Mouse (Mus musculus) heart, adult 2 months (tissue): ENCODE results near the gene Fntb. TPM values are rescaled to one million over a fixed set of nuclear protein-coding genes. Genes with fewer than 3 reads are reported as not detected.
"Not testable (repeated sequence)": the region's sequence is repeated elsewhere in the genome, so short reads cannot be mapped to it uniquely, and the experiment has no call there.

Experiments
- DNase-seq, 2 experiments: peaks; one replicate each; pipeline ENCODE4 v3.0.0; 2021
- H3K27ac ChIP-seq: fragments of 200-600 bp; 2 replicates; pipeline ENCODE4 v1.8.1; 2022
- H3K27me3 ChIP-seq: fragments of 200-500 bp; 2 replicates; pipeline ENCODE4 v1.6.1; 2012; ENCODE audit warnings: mild to moderate bottlenecking, low read length, inconsistent platforms, mixed read lengths; ENCODE audit not compliant: control insufficient read depth, insufficient read depth
- H3K36me3 ChIP-seq: fragments of 200-500 bp; 2 replicates; pipeline ENCODE4 v1.6.1; 2012; ENCODE audit warnings: low read length, inconsistent platforms; ENCODE audit not compliant: control insufficient read depth, insufficient read depth
- H3K4me1 ChIP-seq: fragments of 200-500 bp; 2 replicates; pipeline ENCODE4 v1.6.1; 2011; ENCODE audit warnings: low read length; ENCODE audit not compliant: control insufficient read depth, insufficient read depth
- H3K4me3 ChIP-seq: fragments of 200-600 bp; 2 replicates; pipeline ENCODE4 v1.8.1; 2022
- H3K79me2 ChIP-seq: fragments of 200-500 bp; replicated peaks from 2 replicates; pipeline ENCODE4 v1.6.1; 2012; ENCODE audit warnings: mild to moderate bottlenecking, inconsistent platforms, low read length, moderate library complexity, mixed read lengths; ENCODE audit not compliant: control insufficient read depth, insufficient read depth
- H3K9ac ChIP-seq: fragments of 200-500 bp; 2 replicates; pipeline ENCODE4 v1.6.1; 2012; ENCODE audit warnings: low read depth, mild to moderate bottlenecking, control low read depth, inconsistent platforms, low read length, mixed read lengths
- CTCF ChIP-seq: fragments of 200-600 bp; IDR thresholded peaks from 2 replicates; pipeline ENCODE4 v1.8.1; 2022; ENCODE audit warnings: antibody characterized with exemption, mild to moderate bottlenecking, moderate library complexity
- EP300 ChIP-seq: fragments of 200-500 bp; IDR thresholded peaks from 2 replicates; pipeline ENCODE4 v1.6.1; 2011; ENCODE audit warnings: low read depth, low read length, control low read depth; ENCODE audit not compliant: insufficient read depth
- POLR2A ChIP-seq: fragments of 200-500 bp; IDR thresholded peaks from 2 replicates; pipeline ENCODE4 v1.6.1; 2011; ENCODE audit warnings: mild to moderate bottlenecking, low read depth, low read length, control low read depth; ENCODE audit not compliant: insufficient read depth
- WGBS: fragments of 180-500 bp; shearing (Covaris S2); methylation state at CpG from one replicate; pipeline ENCODE4 v1.1.7; 2018; 5-methylcytosine and 5-hydroxymethylcytosine counted together
- intact Hi-C: fragments of 180-260 bp; cut with DNase I; formaldehyde crosslinking; loops from one replicate; pipeline ENCODE4 v1.15.1; 2025
- polyA plus RNA-seq: library from polyadenylated mRNA; depleted of rRNA; stranded (reverse); fragments of >200 nt; gene quantifications from 2 replicates; pipeline ENCODE4 v1.2.3, GENCODE M21; 2012
- total RNA-seq, 2 experiments: library from RNA; stranded (reverse); gene quantifications; 2 replicates each; pipeline ENCODE4 v1.2.3; 2021

Fntb gene
- total and polyA plus RNA-seq, 3 experiments, result 12.6 to 19.1 (median 13.7) TPM

GRCm38 (mm10) chr12:76852419-76852818, 87.0 kb downstream of the Fntb start:
- Histone ChIP-seq H3K79me2 (0 out of 2 replicates have a peak, but pooled peaks cover 1% of the 10 kb centered on the region), H3K9ac (no peak overlapping the region), H3K36me3 (no peaks in the 10 kb centered on the region), H3K27ac (no peak overlapping the region), H3K27me3 (no peaks in the 10 kb centered on the region), H3K4me1 (no peaks in the 10 kb centered on the region), H3K4me3 (no peak overlapping the region)
- no peak for DNase-seq
- TF ChIP-seq CTCF (no peak), POLR2A (no peak), EP300 (no peak)
- intact Hi-C loops, result no loop called here
- WGBS, result 87% methylated on average over 2 of the region's 2 CpGs

DNA sequence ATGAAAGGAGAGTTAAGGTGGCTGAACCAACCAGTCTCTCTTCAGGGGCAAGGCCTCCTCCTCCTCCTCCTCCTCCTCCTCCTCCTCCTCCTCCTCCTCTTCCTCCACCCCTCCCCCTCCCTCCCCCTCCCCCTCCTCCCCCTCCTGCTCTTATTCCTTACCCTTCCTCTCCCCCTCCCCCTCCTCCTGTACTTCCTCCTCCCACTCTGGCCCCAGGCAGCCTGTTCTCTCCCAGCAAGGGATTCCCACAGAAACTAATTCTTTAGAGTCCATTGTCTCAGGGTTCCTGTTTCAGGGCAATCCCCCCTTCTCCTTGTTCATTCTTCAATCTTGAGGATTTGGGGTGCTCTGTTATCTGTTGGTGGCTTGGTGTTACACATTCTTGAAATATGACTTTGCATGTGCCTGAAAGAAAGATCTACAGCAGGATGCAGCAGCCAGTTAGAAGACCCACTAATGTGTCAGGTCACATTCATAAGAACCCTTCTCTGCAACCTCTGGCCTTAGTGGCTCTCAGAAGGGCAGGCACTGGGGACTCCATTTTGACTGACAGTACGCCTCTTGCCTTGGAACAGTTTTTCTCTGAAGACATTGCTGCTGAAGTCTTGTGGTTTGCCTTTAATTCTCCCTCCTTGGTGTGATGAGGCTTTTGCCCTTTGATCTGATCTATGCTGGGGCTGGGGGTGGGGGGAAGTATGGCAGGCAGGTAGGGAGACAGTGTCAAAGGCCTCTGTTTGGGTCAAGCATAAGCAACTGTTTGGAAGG, 88.2 kb downstream of the Fntb start:
- H3K36me3 ChIP-seq, result no peaks in the 10 kb centered on the region
- no peak for DNase-seq
- intact Hi-C loops, result no loop called here
- no peak overlapping the region for H3K27ac ChIP-seq
- H3K27me3 ChIP-seq, result no peaks in the 10 kb centered on the region
- H3K9ac ChIP-seq, result no peak overlapping the region
- no peaks in the 10 kb centered on the region for H3K4me1 ChIP-seq
- WGBS, result 90% methylated on average over 1 of the region's 1 CpGs
- H3K79me2 ChIP-seq, result 0 out of 2 replicates have a peak, but pooled peaks cover 1% of the 10 kb centered on the region
- no peak for TF ChIP-seq POLR2A
- TF ChIP-seq EP300, result no peak
- TF ChIP-seq CTCF, result no peak
- H3K4me3 ChIP-seq, result no peak overlapping the region

- Histone ChIP-seq H3K4me3 (no peak overlapping the region), H3K79me2 (no peaks in the 10 kb centered on the region), H3K4me1 (no peaks in the 10 kb centered on the region; the same call in 1 of the 2 replicates), H3K9ac (no peak overlapping the region), H3K36me3 (no peaks in the 10 kb centered on the region), H3K27me3 (no peaks in the 10 kb centered on the region), H3K27ac (no peak overlapping the region)
- 92% methylated on average over 10 of the region's 10 CpGs for WGBS
- intact Hi-C loops, result no loop called here
- TF ChIP-seq CTCF, result no peak
- no peak for TF ChIP-seq POLR2A
- TF ChIP-seq EP300, result no peak
- no peak for DNase-seq
Observed at GRCm38 (mm10) chr12:76857087-76857486, 91.7 kb downstream of the Fntb start.

GRCm38 (mm10) chr12:76858788-76859187, 93.4 kb downstream of the Fntb start:
- DNase-seq, H3K79me2 ChIP-seq, H3K4me3 ChIP-seq, H3K4me1 ChIP-seq, H3K27ac ChIP-seq, intact Hi-C loops, H3K36me3 ChIP-seq, H3K9ac ChIP-seq, H3K27me3 ChIP-seq: not testable (repeated sequence)
- WGBS, result 87% methylated on average over 6 of the region's 6 CpGs

GRCm38 (mm10) chr12:76863651-76864050, 98.3 kb downstream of the Fntb start:
- H3K9ac ChIP-seq, result no peak overlapping the region
- H3K27me3 ChIP-seq, result no peaks in the 10 kb centered on the region
- H3K79me2 ChIP-seq, result no peaks in the 10 kb centered on the region
- no peak for DNase-seq
- no peak overlapping the region for H3K27ac ChIP-seq
- H3K36me3 ChIP-seq, result no peaks in the 10 kb centered on the region
- peaks cover 1% of the 10 kb centered on the region for H3K4me1 ChIP-seq
- TF ChIP-seq POLR2A, result no peak
- no peak for TF ChIP-seq EP300
- no peak for TF ChIP-seq CTCF
- no peak overlapping the region for H3K4me3 ChIP-seq
- intact Hi-C loops, result no loop called here
- WGBS, result 86% methylated on average over 11 of the region's 11 CpGs

GRCm38 (mm10) chr12:76865266-76865665, 99.9 kb downstream of the Fntb start:
- no peak for DNase-seq
- Histone ChIP-seq H3K79me2 (no peaks in the 10 kb centered on the region), H3K27me3 (no peaks in the 10 kb centered on the region), H3K4me3 (no peak overlapping the region), H3K4me1 (peaks cover 1% of the 10 kb centered on the region; the same call in 1 of the 2 replicates), H3K27ac (no peak overlapping the region), H3K36me3 (no peaks in the 10 kb centered on the region), H3K9ac (no peak overlapping the region)
- no peak for TF ChIP-seq EP300
- intact Hi-C loops, result no loop called here
- WGBS, result 66% methylated on average over 13 of the region's 13 CpGs
